In the genomic region with DNA sequence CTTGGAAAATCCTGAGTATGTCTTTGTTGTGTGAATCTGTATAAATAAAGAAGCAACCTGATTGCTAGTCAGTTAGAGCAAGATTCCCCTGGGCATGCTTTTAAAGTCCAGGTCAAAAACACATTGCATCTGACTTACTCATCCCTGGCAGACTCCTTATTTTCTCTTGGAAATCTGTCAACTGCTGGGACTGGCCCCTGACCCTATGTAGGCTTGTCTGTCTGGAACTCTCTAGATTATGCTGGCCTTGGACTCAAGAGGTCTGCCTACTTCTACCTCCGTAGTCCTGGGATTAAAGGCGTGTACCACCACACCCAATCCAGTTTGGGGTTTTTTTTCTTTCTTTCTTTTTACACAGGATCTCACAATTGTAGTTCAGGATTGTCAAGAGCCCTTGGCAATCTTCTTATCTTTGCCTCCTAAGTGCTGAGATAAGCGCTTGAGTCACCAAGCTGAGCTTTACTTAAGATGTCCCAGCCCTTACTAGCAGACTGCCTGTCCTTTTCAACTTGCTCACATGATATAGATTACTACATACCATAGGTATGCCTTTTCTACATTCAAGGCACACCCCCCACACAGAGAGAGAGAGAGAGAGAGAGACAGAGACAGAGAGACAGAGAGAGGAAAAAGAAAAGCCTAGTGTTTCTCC, we compare ENCODE assay signal across 18 mouse cellular contexts. TPM values are rescaled to one million over a fixed set of nuclear protein-coding genes. Genes with fewer than 3 reads are reported as not detected.
DNase-seq lines count a peak whose midpoint lies in the region; ATAC-seq and TF ChIP-seq lines count a peak whose summit lies in the region.
"Had no signal": no experiment of that assay in that cellular context is flagged by ENCODE, and none has a peak within 500 bp of the region (broad histone marks: within the 10 kb centered on the region; RNA-seq: fewer than 3 reads in every experiment).

No protein-coding gene starts in this region.

- intact Hi-C loops in heart, postnatal 14 days (cut with DNase I): no loop called here

- no peak overlapping the region for H3K4me3 ChIP-seq in heart, embryonic 11.5 days (ENCODE audit: low read depth, low read length)
- no peak overlapping the region for H3K4me3 ChIP-seq in lung, adult 2 months (replicated peaks; ENCODE audit: extremely low read depth, low read depth, low read length)
- H3K4me3 ChIP-seq in lung, embryonic 16.5 days (ENCODE audit: low read length): no peak overlapping the region
- no peak overlapping the region for H3K4me3 ChIP-seq in stomach, postnatal 0 days (ENCODE audit: low read depth, low read length)
- H3K4me3 ChIP-seq: layer of hippocampus, adult 2 months; myocyte had no signal

- no peak overlapping the region for H3K9ac ChIP-seq in heart, embryonic 11.5 days (ENCODE audit: low read depth, low read length)
- no peak overlapping the region for H3K9ac ChIP-seq in lung, embryonic 16.5 days (ENCODE audit: low read length)
- no peak overlapping the region for H3K9ac ChIP-seq in stomach, postnatal 0 days (ENCODE audit: low read length)
- H3K9ac ChIP-seq: hindbrain, embryonic 14.5 days had no signal

- no peaks in the 10 kb centered on the region for H3K36me3 ChIP-seq in heart, embryonic 11.5 days (ENCODE audit: control insufficient read depth, insufficient read depth, low read length)
- no peaks in the 10 kb centered on the region for H3K36me3 ChIP-seq in lung, embryonic 16.5 days (ENCODE audit: control insufficient read depth, insufficient read depth, low read length)
- H3K36me3 ChIP-seq in stomach, postnatal 0 days (ENCODE audit: control insufficient read depth, insufficient read depth, low read length): no peaks in the 10 kb centered on the region

- TF ChIP-seq CTCF in lung, adult 2 months (IDR thresholded peaks at IDR 0.05; ENCODE audit: insufficient read depth, low read length): no peak
- TF ChIP-seq CTCF in stomach, postnatal 0 days (IDR thresholded peaks at IDR 0.05; ENCODE audit: low read depth): no peak

- H3K4me2 ChIP-seq in heart, embryonic 11.5 days: no peak overlapping the region
- H3K4me2 ChIP-seq in lung, embryonic 16.5 days (ENCODE audit: low read depth, low read length): no peak overlapping the region
- no peak overlapping the region for H3K4me2 ChIP-seq in stomach, postnatal 0 days (replicated peaks; ENCODE audit: low read depth)
- H3K4me2 ChIP-seq: hindbrain, embryonic 14.5 days had no signal

- no peak for ATAC-seq in heart, embryonic 11.5 days (replicated peaks; ENCODE audit: insufficient number of reproducible peaks, low FRiP score, low TSS enrichment)
- ATAC-seq in lung, embryonic 16.5 days (ENCODE audit: low read depth): peak; percentile 95
- ATAC-seq in stomach, postnatal 0 days (ENCODE audit: low FRiP score, low TSS enrichment): peak; percentile 96
- ATAC-seq in megakaryocyte-erythroid progenitor cell, adult 5-6 weeks (replicated peaks; ENCODE audit: low FRiP score, low TSS enrichment, poor library complexity, severe bottlenecking): no peak
- ATAC-seq: CD4-positive, CD25-positive, alpha-beta regulatory T cell, adult 4 months had no signal

- TF ChIP-seq EP300 in stomach, postnatal 0 days (optimal IDR thresholded peaks at IDR 0.05): no peak

- 30% methylated on average over 3 of the region's 3 CpGs for WGBS in heart, embryonic 11.5 days (ENCODE audit: insufficient replicate concordance)
- WGBS in lung, adult 2 months: 37% methylated on average over 3 of the region's 3 CpGs
- WGBS in lung, embryonic 16.5 days: 48% methylated on average over 3 of the region's 3 CpGs
- WGBS in stomach, postnatal 0 days: 35% methylated on average over 3 of the region's 3 CpGs

- 0 out of 2 replicates have a peak overlapping the region, but pooled peaks have one; percentile 47 for H3K27ac ChIP-seq in heart, embryonic 11.5 days (ENCODE audit: low read depth, low read length)
- peak overlapping the region; percentile 7; the same call in 1 of the 2 replicates for H3K27ac ChIP-seq in lung, embryonic 16.5 days (ENCODE audit: low read length)
- no peak overlapping the region for H3K27ac ChIP-seq in stomach, postnatal 0 days (replicated peaks)
- H3K27ac ChIP-seq: hindbrain, embryonic 14.5 days; layer of hippocampus, adult 2 months had no signal

- H3K9me3 ChIP-seq in heart, embryonic 11.5 days (replicated peaks; ENCODE audit: control insufficient read depth, low read length): no peaks in the 10 kb centered on the region
- no peaks in the 10 kb centered on the region for H3K9me3 ChIP-seq in lung, embryonic 16.5 days (ENCODE audit: control insufficient read depth, low read length)
- H3K9me3 ChIP-seq in stomach, postnatal 0 days (ENCODE audit: control insufficient read depth, low read length): no peaks in the 10 kb centered on the region

- no peak for DNase-seq in heart, postnatal 14 days
- DNase-seq in lung, adult 18-20 months: peak; percentile 30 to 65
- DNase-seq in lung, adult 2 months: no peak
- DNase-seq in stomach, postnatal 0 days (ENCODE audit: low spot score): peak; percentile 18
- no peak for DNase-seq in layer of hippocampus, adult 11-12 months (ENCODE audit: low spot score)
- DNase-seq: adrenal gland, postnatal 10 days; cerebellum, postnatal 25 days; gastrocnemius, postnatal 14 days; liver; right cerebral cortex, postnatal 14 days; thymus, postnatal 36 days had no signal

- H3K27me3 ChIP-seq in heart, embryonic 11.5 days (ENCODE audit: control insufficient read depth, insufficient read depth, low read length): no peaks in the 10 kb centered on the region
- no peaks in the 10 kb centered on the region for H3K27me3 ChIP-seq in lung, embryonic 16.5 days (ENCODE audit: control insufficient read depth, insufficient read depth, low read depth, low read length)
- H3K27me3 ChIP-seq in stomach, postnatal 0 days (ENCODE audit: control insufficient read depth, insufficient read depth, low read length): no peaks in the 10 kb centered on the region

- H3K4me1 ChIP-seq in heart, embryonic 11.5 days (ENCODE audit: control insufficient read depth, insufficient read depth, low read length): peaks cover 5% of the 10 kb centered on the region
- peaks cover 4% of the 10 kb centered on the region for H3K4me1 ChIP-seq in lung, adult 2 months (ENCODE audit: control insufficient read depth, insufficient read depth, low read length)
- H3K4me1 ChIP-seq in lung, embryonic 16.5 days (replicated peaks; ENCODE audit: control insufficient read depth, insufficient read depth, low read length): peaks cover 7% of the 10 kb centered on the region
- no peaks in the 10 kb centered on the region for H3K4me1 ChIP-seq in stomach, postnatal 0 days (replicated peaks; ENCODE audit: control insufficient read depth, insufficient read depth)

- no peak for TF ChIP-seq POLR2A in lung, adult 2 months (IDR thresholded peaks at IDR 0.05; ENCODE audit: borderline replicate concordance, extremely low read depth, low read depth, low read length)

RNA-seq across cellular contexts. Expression of gene Ypel5, which starts 8.1 kb away (rescaled TPM):
- polyA plus RNA-seq in heart, embryonic 11.5 days (2014; fragmentation: Nextera tagmentation; extraction: Ambion mirVana): 65.9 and 70.4 TPM in 2 replicates
- 10 to 100 TPM; 40.1 to 45.6 TPM for total RNA-seq in heart, postnatal 14 days (2021)
- polyA plus RNA-seq in lung, adult 2 months (2012; rRNA removed): 17.1 and 19.7 TPM in 2 replicates
- polyA plus RNA-seq in lung, embryonic 16.5 days (2015; fragmentation: Nextera tagmentation; extraction: Ambion mirVana): 54.8 and 57.8 TPM in 2 replicates
- 67.3 and 69.5 TPM in 2 replicates for polyA plus RNA-seq in stomach, postnatal 0 days (2015; fragmentation: Nextera tagmentation; extraction: Ambion mirVana)
- 6.6 and 13.3 TPM in 2 replicates for total RNA-seq in megakaryocyte-erythroid progenitor cell, adult 5-6 weeks (2014; fragmentation: Nextera tagmentation)
- 11.1 and 27.8 TPM in 2 replicates for total RNA-seq in megakaryocyte-erythroid progenitor cell, adult 5-6 weeks (2017)

Comparison
In these comparisons a context has a peak if more than half of its experiments do, and no peak if none do; other contexts are left out.
1. DNase-seq: peak in lung, adult 18-20 months (2 of 2) and stomach, postnatal 0 days (single experiment); none in heart, postnatal 14 days (0 of 2), lung, adult 2 months (single experiment) and layer of hippocampus, adult 11-12 months (single experiment).
2. ATAC-seq: peak in lung, embryonic 16.5 days (single experiment) and stomach, postnatal 0 days (single experiment); none in heart, embryonic 11.5 days (single experiment) and megakaryocyte-erythroid progenitor cell, adult 5-6 weeks (single experiment).